Mouse (Mus musculus) CD4-positive, CD25-positive, alpha-beta regulatory T cell (primary cell): Measurements from ENCODE around the gene Cabp7. TPM values are rescaled to one million over a fixed set of nuclear protein-coding genes. Genes with fewer than 3 reads are reported as not detected.

ENCODE experiments used
- polyA plus RNA-seq: library from polyadenylated mRNA; unstranded; fragments of 100-300 nt; shearing (Covaris generic); gene quantifications from one replicate; pipeline ENCODE4 v1.2.1, GENCODE M21; 2017

Cabp7 gene
- not detected for polyA plus RNA-seq

DNA sequence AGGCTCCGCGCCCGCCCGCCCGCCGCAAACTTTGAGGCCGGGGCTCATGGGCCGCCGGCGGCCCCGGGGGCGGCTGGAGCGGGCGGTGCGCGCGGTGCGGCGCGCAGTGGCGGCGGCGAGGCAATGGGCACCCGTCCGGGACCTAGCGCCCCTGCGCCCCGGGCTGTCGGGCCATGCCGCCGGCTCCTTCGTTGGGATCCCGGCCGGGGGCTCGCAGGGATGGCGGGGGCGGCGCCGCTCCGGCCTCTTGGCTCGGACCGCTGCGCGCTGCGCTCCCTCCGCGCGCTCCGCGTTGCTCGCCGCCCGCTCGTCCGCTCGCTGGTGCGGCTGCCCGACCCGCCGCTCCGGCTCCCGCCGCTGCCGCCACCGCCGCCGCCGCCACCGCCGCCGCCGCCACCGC, at the start of gene Cabp7:
Cabp7 (minus strand) TSS at position 46 of the 400 bp plus-strand sequence.

GRCm38 (mm10) chr11:4704072-4704964, 42.3 kb downstream of the Cabp7 start, which contains the start of the genes Uqcr10 and Zmat5:
Gene Uqcr10, minus strand, starts transcription at chr11:4704342.
Gene Zmat5, plus strand, starts transcription at chr11:4704678.

Other genes with a start within 250 kb of the Cabp7 start
- gene Mtmr3, start 151.9 kb downstream of the Cabp7 start, polyA plus RNA-seq = 148 TPM
- not detected for gene Gm11032, start 126.7 kb downstream of the Cabp7 start, polyA plus RNA-seq
- gene Ascc2, start 109.0 kb downstream of the Cabp7 start, polyA plus RNA-seq = 45.2 TPM
- 349 TPM for gene Uqcr10, start 42.4 kb downstream of the Cabp7 start, polyA plus RNA-seq
- 107 TPM for gene Zmat5, start 42.1 kb downstream of the Cabp7 start, polyA plus RNA-seq
- 35.1 TPM for gene Nf2, start 102.8 kb upstream of the Cabp7 start, polyA plus RNA-seq
- 38.4 TPM for gene Nipsnap1, start 127.2 kb upstream of the Cabp7 start, polyA plus RNA-seq
- 55.4 TPM for gene Thoc5, start 148.5 kb upstream of the Cabp7 start, polyA plus RNA-seq
- gene Nefh, start 201.3 kb upstream of the Cabp7 start, polyA plus RNA-seq = 11.5 TPM
- 99.1 TPM for gene Ap1b1, start 240.0 kb upstream of the Cabp7 start, polyA plus RNA-seq